Comparison of ENCODE assay signal across 8 mouse cellular contexts in the genomic region with DNA sequence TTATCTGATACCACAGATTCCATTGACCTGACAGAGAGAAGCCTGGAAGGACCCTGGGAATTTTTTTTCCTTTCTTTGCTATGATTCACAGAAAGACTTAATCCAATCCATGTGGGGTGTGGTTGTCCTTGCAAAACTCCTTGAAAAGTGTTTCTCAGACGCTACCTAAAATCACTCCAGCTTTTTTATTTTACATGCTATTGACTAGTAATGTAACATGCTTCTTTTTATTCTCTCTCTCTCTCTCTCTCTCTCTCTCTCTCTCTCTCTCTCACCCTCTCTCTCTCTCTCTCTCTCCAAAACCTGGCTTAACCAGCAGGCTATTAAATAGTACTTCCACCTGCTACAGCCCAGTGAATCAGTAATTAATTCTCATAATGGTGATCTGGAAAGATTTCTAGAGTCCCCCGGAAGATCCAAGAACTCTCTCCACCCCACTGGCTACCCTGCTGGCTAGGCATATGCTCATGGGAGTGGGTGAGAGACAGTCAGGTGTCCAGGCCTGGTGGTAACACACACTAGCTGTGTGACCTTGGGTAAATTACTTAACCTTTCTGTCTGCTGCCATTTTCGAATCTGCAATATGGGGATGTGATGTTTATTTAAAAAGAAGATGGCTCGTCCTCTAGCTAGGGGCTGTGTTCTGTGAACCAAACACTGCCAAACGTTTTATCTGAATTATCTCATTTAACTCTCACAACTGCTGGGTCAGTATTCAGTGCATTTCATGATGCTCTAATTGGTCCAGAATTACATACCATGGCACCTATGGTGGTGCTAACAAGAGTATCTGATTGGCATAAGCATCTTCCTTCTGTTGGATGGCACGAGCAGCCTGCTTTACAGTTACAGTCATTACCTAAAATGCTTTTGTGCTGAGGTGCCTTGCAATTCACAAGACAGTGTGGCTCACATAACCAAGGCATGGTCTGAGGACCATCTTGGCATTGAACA.
DNase-seq lines count a peak whose midpoint lies in the region; ATAC-seq and TF ChIP-seq lines count a peak whose summit lies in the region.

No protein-coding gene starts in this region.

- H3K4me1 ChIP-seq in heart, embryonic 12.5 days (replicated peaks) = peaks cover 47% of the 10 kb centered on the region
- H3K4me1 ChIP-seq in cerebellum, adult 2 months (ENCODE audit: control insufficient read depth, insufficient read depth, low read length) = peaks cover 16% of the 10 kb centered on the region; the same call in 1 of the 2 replicates
- H3K4me1 ChIP-seq in forebrain, embryonic 15.5 days = peaks cover 36% of the 10 kb centered on the region
- peaks cover 36% of the 10 kb centered on the region for H3K4me1 ChIP-seq in midbrain, embryonic 10.5 days

- H3K27ac ChIP-seq in heart, embryonic 12.5 days (ENCODE audit: poor library complexity, severe bottlenecking) = peak overlapping the region; percentile 78
- no peak overlapping the region for H3K27ac ChIP-seq in cerebellum, adult 2 months (ENCODE audit: insufficient read depth, low read length)
- peak overlapping the region; percentile 91 for H3K27ac ChIP-seq in forebrain, embryonic 15.5 days (replicated peaks)
- H3K27ac ChIP-seq in midbrain, embryonic 10.5 days (replicated peaks) = peak overlapping the region; percentile 70

- H3K9ac ChIP-seq in heart, embryonic 12.5 days = no peak overlapping the region
- H3K9ac ChIP-seq in forebrain, embryonic 15.5 days (replicated peaks) = no peak overlapping the region

- no peaks in the 10 kb centered on the region for H3K9me3 ChIP-seq in heart, embryonic 12.5 days (replicated peaks)
- no peaks in the 10 kb centered on the region for H3K9me3 ChIP-seq in forebrain, embryonic 15.5 days
- H3K9me3 ChIP-seq in midbrain, embryonic 10.5 days (replicated peaks) = no peaks in the 10 kb centered on the region

- TF ChIP-seq POLR2A in cerebellum, adult 2 months (IDR thresholded peaks at IDR 0.05; ENCODE audit: borderline replicate concordance, insufficient read depth, low read length) = no peak

- TF ChIP-seq CTCF in cerebellum, adult 2 months (IDR thresholded peaks at IDR 0.05; ENCODE audit: borderline replicate concordance, insufficient read depth, low read depth, low read length) = no peak

- H3K4me3 ChIP-seq in heart, embryonic 12.5 days = no peak overlapping the region
- H3K4me3 ChIP-seq in cerebellum, adult 2 months (replicated peaks; ENCODE audit: insufficient read depth, low read depth, low read length) = no peak overlapping the region
- no peak overlapping the region for H3K4me3 ChIP-seq in forebrain, embryonic 15.5 days
- H3K4me3 ChIP-seq in midbrain, embryonic 10.5 days = peak overlapping the region; percentile 23

- peak overlapping the region; percentile 64 for H3K4me2 ChIP-seq in heart, embryonic 12.5 days
- peak overlapping the region; percentile 23; the same call in 1 of the 2 replicates for H3K4me2 ChIP-seq in forebrain, embryonic 15.5 days (replicated peaks)

- 74% methylated on average over 6 of the region's 6 CpGs for WGBS in heart, embryonic 12.5 days
- 51% methylated on average over 6 of the region's 6 CpGs for WGBS in cerebellum, adult 2 months
- 23% methylated on average over 6 of the region's 6 CpGs for WGBS in forebrain, embryonic 15.5 days
- 71% methylated on average over 6 of the region's 6 CpGs for WGBS in midbrain, embryonic 10.5 days

- H3K36me3 ChIP-seq in heart, embryonic 12.5 days = no peaks in the 10 kb centered on the region
- no peaks in the 10 kb centered on the region for H3K36me3 ChIP-seq in forebrain, embryonic 15.5 days
- no peaks in the 10 kb centered on the region for H3K36me3 ChIP-seq in midbrain, embryonic 10.5 days

- ATAC-seq in heart, embryonic 12.5 days (ENCODE audit: insufficient number of reproducible peaks, low FRiP score) = no peak
- ATAC-seq in forebrain, embryonic 15.5 days (replicated peaks) = 0 out of 2 replicates have a peak, but pooled peaks have one; percentile 18

- no peaks in the 10 kb centered on the region for H3K27me3 ChIP-seq in heart, embryonic 12.5 days (replicated peaks)
- H3K27me3 ChIP-seq in cerebellum, adult 2 months (ENCODE audit: control insufficient read depth, insufficient read depth, low read length) = no peaks in the 10 kb centered on the region
- H3K27me3 ChIP-seq in forebrain, embryonic 15.5 days = no peaks in the 10 kb centered on the region
- peaks cover 96% of the 10 kb centered on the region for H3K27me3 ChIP-seq in midbrain, embryonic 10.5 days (ENCODE audit: low read depth, poor library complexity, severe bottlenecking)

- DNase-seq in heart, adult 9 months (ENCODE audit: low spot score in 2 of 2) = no peak
- peak; percentile 29 to 49 for DNase-seq in cerebellum, adult 2 months
- DNase-seq in midbrain, embryonic 10.5 days (ENCODE audit: low spot score) = no peak
- no peak for DNase-seq in urinary bladder, postnatal 14 days (ENCODE audit: low spot score)
- no peak for DNase-seq in urinary bladder, postnatal 36 days (ENCODE audit: low spot score in 2 of 2)
- no peak for DNase-seq in layer of hippocampus, postnatal 14 days (ENCODE audit: low spot score in 2 of 2)

Comparison
In these comparisons a context has a peak if more than half of its experiments do, and no peak if none do; other contexts are left out.
1. DNase-seq: peak in cerebellum, adult 2 months (2 of 2); none in heart, adult 9 months (0 of 2), midbrain, embryonic 10.5 days (single experiment), urinary bladder, postnatal 14 days (single experiment), urinary bladder, postnatal 36 days (0 of 2) and layer of hippocampus, postnatal 14 days (0 of 2).